Mouse (Mus musculus) CH12.LX (cell line): ENCODE measurements around the gene Ramp2.

Source experiments
- CTCF ChIP-seq, 2 experiments: IDR thresholded peaks in 1 of 2; conservative IDR thresholded peaks in 1 of 2; 2 replicates each; pipeline ENCODE4 v1.5.1; 2011 to 2012; ENCODE audit warnings: low read depth in 2 of 2, low read length in 2 of 2, improper control_type of control experiment in 1 of 2, inconsistent platforms in 1 of 2, mild to moderate bottlenecking in 1 of 2, moderate library complexity in 1 of 2
- E2F4 ChIP-seq: IDR thresholded peaks from 2 replicates; pipeline ENCODE4 v1.6.1; 2011; ENCODE audit warnings: low read depth, low read length, improper control_type of control experiment; ENCODE audit not compliant: insufficient replicate concordance
- EP300 ChIP-seq: IDR thresholded peaks from 2 replicates; pipeline ENCODE4 v1.6.1; 2011; ENCODE audit warnings: low read length, improper control_type of control experiment
- POLR2A ChIP-seq: IDR thresholded peaks from 2 replicates; pipeline ENCODE4 v1.6.1; 2011; ENCODE audit warnings: low read depth, mild to moderate bottlenecking, improper control_type of control experiment, low read length
- SIN3A ChIP-seq: IDR thresholded peaks from 2 replicates; pipeline ENCODE4 v1.6.1; 2012; ENCODE audit warnings: low read length, improper control_type of control experiment, inconsistent platforms
- USF1 ChIP-seq: IDR thresholded peaks from 2 replicates; pipeline ENCODE4 v1.6.1; 2014; ENCODE audit warnings: low read depth, mild to moderate bottlenecking, inconsistent platforms, low read length, improper control_type of control experiment

- no peak for TF ChIP-seq CTCF (conservative IDR thresholded peaks at IDR 0.05 in 1 of 2, IDR thresholded peaks at IDR 0.05 in 1 of 2; ENCODE audit: low read depth in 2 of 2, low read length in 2 of 2)
- TF ChIP-seq USF1 = no peak
- no peak for TF ChIP-seq EP300
- TF ChIP-seq POLR2A = no peak
- TF ChIP-seq E2F4 = no peak
- TF ChIP-seq SIN3A = no peak
These were observed 757 bp upstream of the Ramp2 start for GRCm38 (mm10) chr11:101245071-101245470.
